Mouse (Mus musculus) MEL (cell line): ENCODE results near the gene 1110051M20Rik.

Experiments
- CHD1 ChIP-seq: IDR thresholded peaks from 2 replicates; pipeline ENCODE4 v1.6.1; 2012; ENCODE audit warnings: low read depth, mild to moderate bottlenecking, inconsistent platforms, low read length, improper control_type of control experiment
- CTCF ChIP-seq, 3 experiments: IDR thresholded peaks in 2 of 3; conservative IDR thresholded peaks in 1 of 3; 2 replicates each; pipeline ENCODE4 v1.5.1; 2011 to 2012; ENCODE audit warnings: low read length in 3 of 3, low read depth in 2 of 3, mild to moderate bottlenecking in 2 of 3, improper control_type of control experiment in 1 of 3, inconsistent platforms in 1 of 3, mixed read lengths in 1 of 3, moderate library complexity in 1 of 3; ENCODE audit not compliant: control insufficient read depth in 1 of 3, insufficient read depth in 1 of 3, poor library complexity in 1 of 3, severe bottlenecking in 1 of 3
- EP300 ChIP-seq, 2 experiments: IDR thresholded peaks; 2 replicates each; pipeline ENCODE4 v1.6.1; 2011; ENCODE audit warnings: improper control_type of control experiment in 2 of 2, low read length in 2 of 2, low read depth in 1 of 2, mild to moderate bottlenecking in 1 of 2
- GATA1 ChIP-seq: IDR thresholded peaks from 2 replicates; pipeline ENCODE4 v1.6.1; 2011; ENCODE audit warnings: low read depth, low read length, improper control_type of control experiment
- MAZ ChIP-seq: IDR thresholded peaks from 2 replicates; pipeline ENCODE4 v1.6.1; 2012; ENCODE audit warnings: low read depth, mild to moderate bottlenecking, inconsistent platforms, low read length, improper control_type of control experiment
- MYB ChIP-seq: IDR thresholded peaks from 2 replicates; pipeline ENCODE4 v1.6.1; 2011; ENCODE audit warnings: mild to moderate bottlenecking, low read depth, low read length, improper control_type of control experiment
- NELFE ChIP-seq: IDR thresholded peaks from 2 replicates; pipeline ENCODE4 v1.6.1; 2011; ENCODE audit warnings: low read depth, low read length, improper control_type of control experiment
- NRF1 ChIP-seq: IDR thresholded peaks from 2 replicates; pipeline ENCODE4 v1.6.1; 2014; ENCODE audit warnings: low read depth, mild to moderate bottlenecking, inconsistent platforms, low read length, improper control_type of control experiment, moderate library complexity; ENCODE audit not compliant: poor library complexity, insufficient read depth, severe bottlenecking
- POLR2A ChIP-seq, 2 experiments: IDR thresholded peaks; 2 replicates each; pipeline ENCODE4 v1.6.1; 2011 to 2012; ENCODE audit warnings: low read length in 2 of 2, mild to moderate bottlenecking in 2 of 2, control low read depth in 1 of 2, improper control_type of control experiment in 1 of 2, low read depth in 1 of 2, moderate library complexity in 1 of 2; ENCODE audit not compliant: control insufficient read depth in 1 of 2, insufficient read depth in 1 of 2, poor library complexity in 1 of 2
- RCOR1 ChIP-seq: IDR thresholded peaks from 2 replicates; pipeline ENCODE4 v1.6.1; 2012; ENCODE audit warnings: low read depth, mild to moderate bottlenecking, inconsistent platforms, low read length, improper control_type of control experiment
- TBP ChIP-seq: IDR thresholded peaks from 2 replicates; pipeline ENCODE4 v1.8.0; 2011; ENCODE audit warnings: low read depth, low read length, improper control_type of control experiment
- USF1 ChIP-seq: IDR thresholded peaks from 2 replicates; pipeline ENCODE4 v1.6.1; 2014; ENCODE audit warnings: low read depth, mild to moderate bottlenecking, inconsistent platforms, low read length, improper control_type of control experiment, moderate library complexity
- ZKSCAN1 ChIP-seq: IDR thresholded peaks from 2 replicates; pipeline ENCODE4 v1.6.1; 2012; ENCODE audit warnings: low read depth, mild to moderate bottlenecking, inconsistent platforms, low read length, improper control_type of control experiment, moderate library complexity
- ZMIZ1 ChIP-seq: IDR thresholded peaks from 2 replicates; pipeline ENCODE4 v1.6.1; 2012; ENCODE audit warnings: low read depth, mild to moderate bottlenecking, inconsistent platforms, low read length, improper control_type of control experiment, moderate library complexity

DNA sequence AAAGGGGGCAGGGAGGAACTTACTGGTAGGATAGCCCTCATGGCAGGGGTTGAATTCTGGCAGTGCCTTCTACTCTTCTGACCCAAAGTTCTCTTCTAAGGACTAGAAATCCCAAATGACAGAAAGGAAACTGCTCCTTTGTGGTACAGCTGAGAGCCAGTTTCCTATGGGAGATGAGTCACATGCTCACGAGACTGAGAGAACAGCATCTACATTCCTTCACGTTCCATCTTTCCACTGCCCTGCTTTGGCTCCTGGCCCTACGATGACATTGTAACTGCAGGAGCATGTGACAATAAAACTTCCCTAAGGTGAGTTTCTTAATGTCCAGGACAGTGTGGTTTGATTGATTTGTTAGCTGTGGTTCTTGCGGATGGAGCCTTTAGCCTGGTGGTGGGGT lies 196.1 kb downstream of the 1110051M20Rik start:
- TF ChIP-seq NRF1 (no peak), CTCF (IDR thresholded peaks at IDR 0.05 in 2 of 3, conservative IDR thresholded peaks at IDR 0.05 in 1 of 3; ENCODE audit: control insufficient read depth in 1 of 3, insufficient read depth in 1 of 3, low read depth in 2 of 3, low read length in 3 of 3, poor library complexity in 1 of 3, severe bottlenecking in 1 of 3) (no peak), RCOR1 (no peak), GATA1 (no peak), MAZ (no peak), TBP (no peak), USF1 (no peak), POLR2A (IDR thresholded peaks at IDR 0.05; ENCODE audit: control insufficient read depth in 1 of 2, insufficient read depth in 1 of 2, low read depth in 1 of 2, low read length in 2 of 2, poor library complexity in 1 of 2) (no peak), EP300 (IDR thresholded peaks at IDR 0.05; ENCODE audit: low read depth in 1 of 2, low read length in 2 of 2) (no peak), MYB (no peak), ZKSCAN1 (no peak), CHD1 (no peak), NELFE (no peak), ZMIZ1 (no peak)
